Mouse (Mus musculus): ENCODE measurements at regions not wholly inside any gene's neighbourhood (a gene's known extent, or its start where the extent isn't known, plus 50 kb on each side); places are given as distances from the start of the nearest gene placed in this dataset.

DNA sequence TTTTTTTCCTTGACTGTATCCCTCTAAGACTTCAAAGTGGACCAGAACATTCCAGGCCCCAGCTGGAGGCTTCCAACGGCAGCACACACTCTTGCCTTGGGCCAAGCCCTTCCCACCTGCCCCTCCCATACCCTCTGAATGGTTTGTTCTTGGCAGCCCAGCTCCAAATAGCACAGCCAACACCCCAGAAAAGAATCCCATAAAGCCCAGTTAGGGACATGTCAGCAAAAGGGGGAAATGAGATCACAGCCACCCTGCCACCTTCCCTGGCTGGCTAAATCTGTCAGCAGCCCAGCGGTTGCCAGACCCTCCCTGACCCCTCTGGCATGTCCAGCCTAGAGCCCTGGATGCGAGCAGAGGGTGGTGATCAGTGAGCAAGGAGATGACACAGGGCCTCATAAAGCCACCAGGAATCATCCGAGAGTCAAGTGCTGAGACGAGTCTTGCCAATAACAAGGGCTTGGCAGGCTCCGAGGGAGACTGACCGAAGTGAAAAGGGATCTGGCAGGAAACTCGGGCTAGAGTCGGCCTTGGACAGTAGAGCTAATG is 258.8 kb downstream of the Rplp1 start:
- TF ChIP-seq CTCF (IDR thresholded peaks at IDR 0.05; ENCODE audit: borderline replicate concordance, extremely low read depth, insufficient read depth, insufficient read length) (no peak), POLR2A (IDR thresholded peaks at IDR 0.05; ENCODE audit: borderline replicate concordance, extremely low read depth, insufficient read depth, insufficient read length, poor library complexity, severe bottlenecking) (no peak)

Measured in brain, embryonic 14.5 days (tissue).